Mouse (Mus musculus): ENCODE data around the gene Zfp933.
"Not testable (repeated sequence)": the region's sequence is repeated elsewhere in the genome, so short reads cannot be mapped to it uniquely, and the experiment has no call there.

The Zfp933 gene

DNA sequence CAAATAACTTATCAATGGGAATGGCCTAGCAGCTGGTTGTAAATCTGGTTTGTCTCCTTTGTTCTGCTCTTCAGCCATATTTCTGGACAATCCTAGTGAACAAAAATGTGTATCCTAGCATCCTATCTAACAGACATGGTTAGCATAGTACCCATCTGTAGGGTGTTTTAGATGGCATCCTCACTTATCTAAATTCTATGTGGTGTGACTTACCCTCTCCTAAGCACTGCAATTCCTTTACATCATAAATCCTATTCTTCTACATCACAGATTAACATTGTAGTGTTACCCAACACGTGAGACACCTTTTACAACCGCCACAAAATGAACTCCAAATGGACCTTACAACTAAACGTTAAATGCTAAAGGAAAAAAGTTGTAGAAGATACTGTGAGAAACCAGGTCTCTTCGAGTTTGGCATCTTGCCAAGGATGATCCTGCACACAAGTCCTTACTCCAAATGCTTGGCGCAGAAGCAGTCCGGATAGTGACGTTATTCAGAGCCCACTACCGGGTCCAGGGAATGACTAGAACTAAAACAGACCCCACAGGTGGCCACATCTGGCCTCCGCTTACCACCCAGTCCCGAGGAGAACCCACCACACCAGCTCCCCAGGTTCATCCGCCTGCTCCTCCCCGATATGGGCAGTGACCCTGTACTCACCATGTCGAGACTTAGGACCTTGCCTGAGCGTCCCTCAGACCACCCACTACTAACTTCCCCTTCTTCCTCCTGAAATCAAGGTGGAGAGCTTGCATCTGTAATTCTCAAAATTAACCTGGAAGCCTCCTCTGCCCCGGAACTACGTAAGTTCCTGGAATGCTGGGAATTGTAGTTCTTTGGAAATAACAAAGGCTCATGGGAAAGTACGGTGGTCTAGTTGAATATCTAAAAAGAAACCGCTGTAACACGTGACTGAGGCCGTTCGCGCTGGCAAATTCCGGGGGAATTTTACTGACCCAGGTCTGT is at the start of gene Zfp933:
Gene Zfp933, minus strand, starts transcription at position 753 of the 970 bp plus-strand sequence.
- DNase-seq (ENCODE audit: extremely low spot score, low read depth, low spot score) = peak; percentile 96

DNA sequence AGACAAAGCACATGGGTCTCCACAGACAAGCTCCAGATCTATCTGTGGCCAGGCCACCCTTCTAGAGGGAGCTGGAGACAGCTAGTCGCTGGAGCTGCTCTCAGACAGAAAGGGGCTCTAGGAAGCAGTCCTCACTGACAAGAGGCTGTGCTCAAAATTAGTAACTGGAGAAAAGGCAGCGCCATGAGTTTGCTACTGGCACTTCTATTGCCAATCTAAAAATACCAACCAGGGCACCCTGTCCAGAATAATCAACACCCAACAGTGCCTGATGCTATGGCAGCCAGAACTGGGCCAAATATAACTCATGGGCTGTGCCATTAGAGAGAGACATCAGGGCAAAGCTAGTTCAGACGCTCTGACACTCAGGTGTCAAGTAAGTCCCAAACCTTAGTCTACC is 49.2 kb upstream of the Zfp933 start:
- DNase-seq (ENCODE audit: extremely low spot score, low read depth, low spot score) = no peak

DNA sequence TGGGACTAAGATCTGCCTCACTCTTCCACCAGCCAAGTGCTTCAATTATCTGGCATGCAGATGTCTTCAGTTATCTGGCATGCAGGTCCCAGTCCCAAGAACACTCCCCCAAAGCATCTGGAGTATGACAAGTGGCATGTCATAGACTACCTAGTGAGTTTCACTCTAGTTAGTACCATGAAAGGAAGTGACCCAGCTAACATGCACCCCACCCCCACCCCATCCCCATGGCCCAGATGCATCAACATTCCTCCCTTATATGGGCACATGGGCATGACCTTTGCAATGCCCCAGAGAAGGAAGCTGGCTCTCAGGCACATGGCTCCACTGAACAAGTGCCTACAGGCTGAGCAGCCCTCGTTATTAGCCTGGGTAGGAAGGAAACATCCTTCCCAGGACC is 48.2 kb upstream of the Zfp933 start:
- DNase-seq (ENCODE audit: extremely low spot score, low read depth, low spot score) = no peak

DNA sequence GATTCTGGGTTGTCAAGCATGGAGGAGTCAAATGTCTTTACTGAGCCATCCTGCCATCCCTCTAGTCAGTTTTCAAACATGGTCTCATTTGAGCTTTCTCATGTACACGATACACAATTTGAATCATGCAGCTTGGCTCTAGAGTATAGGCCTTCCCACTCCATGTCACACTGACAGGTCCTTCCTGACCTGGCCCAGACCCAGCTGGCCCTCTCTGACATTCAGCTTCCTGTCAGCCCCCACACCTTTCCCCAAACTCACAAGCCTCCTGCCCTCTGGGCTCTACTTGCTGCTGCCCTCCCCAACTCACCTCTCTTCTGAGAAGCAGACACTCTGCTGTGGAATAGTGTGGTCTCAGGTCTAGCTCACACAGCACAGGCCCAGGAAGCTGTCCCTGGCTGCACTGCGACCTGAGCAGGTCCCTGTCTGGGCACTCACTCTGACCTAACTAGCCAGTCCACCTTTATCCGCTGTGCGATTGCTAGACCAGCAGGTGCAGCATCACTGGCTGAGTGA is 47.7 kb upstream of the Zfp933 start:
- DNase-seq (ENCODE audit: extremely low spot score, low read depth, low spot score) = no peak

DNA sequence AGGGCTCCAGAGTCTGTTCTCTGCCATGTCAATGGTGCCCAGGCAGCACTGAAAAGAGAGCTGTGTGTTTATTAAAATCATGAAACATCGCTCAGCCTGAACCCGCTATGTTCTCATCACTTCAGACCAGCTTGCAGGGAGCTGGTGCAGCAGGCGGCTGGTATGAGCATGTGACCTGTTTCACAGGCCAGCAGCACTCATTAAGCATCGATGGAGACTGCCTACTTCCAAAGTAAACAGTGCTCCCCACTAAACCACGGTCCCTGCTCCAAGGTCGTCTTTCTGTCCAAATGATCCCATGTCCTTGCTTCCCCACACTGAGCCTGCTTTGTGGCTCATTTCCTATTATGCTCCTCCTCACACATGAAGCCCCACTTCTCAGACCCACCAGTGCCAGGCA is 42.2 kb upstream of the Zfp933 start:
- DNase-seq (ENCODE audit: extremely low spot score, low read depth, low spot score) = no peak

DNA sequence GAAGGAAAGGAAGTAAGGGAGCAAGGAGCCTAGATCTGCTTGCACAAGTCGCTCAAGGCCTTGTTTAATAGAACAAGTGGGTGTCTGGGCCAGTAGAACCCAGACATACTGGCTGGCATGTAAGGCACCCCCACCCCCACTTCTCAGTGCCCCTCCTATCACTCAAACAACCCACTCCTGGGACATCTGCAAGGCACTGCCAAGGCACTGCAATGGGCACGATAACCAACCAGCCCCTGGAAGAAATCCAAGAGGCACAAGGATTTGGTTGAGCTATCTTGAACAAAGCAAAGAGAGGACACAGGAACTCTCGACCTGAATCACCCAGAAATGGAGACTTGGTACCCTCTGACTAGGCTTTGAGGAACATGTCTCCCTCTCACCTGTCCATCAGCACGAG is 40.1 kb upstream of the Zfp933 start:
- DNase-seq (ENCODE audit: extremely low spot score, low read depth, low spot score) = no peak

DNA sequence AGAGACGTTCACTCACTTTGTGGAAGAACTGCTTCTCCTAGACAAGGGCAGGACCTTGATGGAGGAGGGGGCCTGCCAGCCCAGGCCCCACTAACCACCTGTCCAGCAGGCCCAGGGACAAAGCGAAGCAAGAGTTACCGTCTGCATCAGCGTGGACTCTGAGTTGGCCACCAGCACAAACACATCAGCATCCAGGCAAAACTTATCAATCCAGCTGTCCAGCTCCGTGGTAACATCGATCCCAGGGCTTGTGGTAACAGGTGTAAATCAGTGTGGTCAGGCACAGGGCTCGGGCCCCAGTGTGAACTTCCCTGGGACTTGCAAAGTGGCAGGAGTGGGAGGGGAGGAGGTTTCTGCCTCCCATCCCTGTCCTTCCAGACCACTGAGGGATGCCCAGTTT is 39.1 kb upstream of the Zfp933 start:
- DNase-seq (ENCODE audit: extremely low spot score, low read depth, low spot score) = no peak

DNA sequence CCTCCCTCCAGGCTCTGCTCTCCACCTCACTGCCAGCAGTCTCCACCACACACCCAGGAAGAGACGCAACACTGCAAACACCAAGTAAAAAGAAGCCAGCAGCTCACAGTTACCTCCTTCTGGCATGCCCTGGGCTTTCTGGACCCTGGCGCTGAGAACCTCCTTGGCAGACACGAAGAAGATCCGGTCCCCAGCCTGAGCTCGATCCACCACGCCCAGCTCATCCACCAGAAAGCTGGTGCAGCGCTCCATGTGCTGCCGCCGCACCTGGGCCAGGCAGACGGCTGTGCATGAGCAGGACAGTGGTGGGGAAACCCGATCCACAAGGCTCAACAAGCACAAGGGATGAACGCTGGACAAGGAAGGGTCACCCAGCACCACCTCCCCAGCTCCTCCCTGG is 38.0 kb upstream of the Zfp933 start:
- no peak for DNase-seq (ENCODE audit: extremely low spot score, low read depth, low spot score)

DNA sequence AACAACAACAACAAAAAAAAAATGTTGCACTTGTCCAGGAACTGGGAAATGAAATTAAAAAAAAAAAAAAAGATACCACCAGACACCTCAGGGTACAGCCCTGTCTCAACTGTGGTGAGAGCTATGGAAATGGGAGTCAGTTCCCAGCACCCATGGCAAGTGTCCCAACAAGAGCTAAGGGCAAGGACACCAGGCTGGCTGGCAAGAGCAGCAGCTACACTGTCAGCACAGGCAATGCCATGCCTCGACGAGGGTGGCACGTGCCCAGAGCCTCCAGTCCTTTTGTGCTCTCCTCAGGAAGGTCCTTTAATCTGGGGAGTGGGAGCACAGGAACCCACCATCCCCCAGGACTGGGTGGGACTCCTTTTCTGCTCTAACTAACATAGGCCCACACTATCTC is 36.0 kb upstream of the Zfp933 start:
- DNase-seq (ENCODE audit: extremely low spot score, low read depth, low spot score) = no peak

DNA sequence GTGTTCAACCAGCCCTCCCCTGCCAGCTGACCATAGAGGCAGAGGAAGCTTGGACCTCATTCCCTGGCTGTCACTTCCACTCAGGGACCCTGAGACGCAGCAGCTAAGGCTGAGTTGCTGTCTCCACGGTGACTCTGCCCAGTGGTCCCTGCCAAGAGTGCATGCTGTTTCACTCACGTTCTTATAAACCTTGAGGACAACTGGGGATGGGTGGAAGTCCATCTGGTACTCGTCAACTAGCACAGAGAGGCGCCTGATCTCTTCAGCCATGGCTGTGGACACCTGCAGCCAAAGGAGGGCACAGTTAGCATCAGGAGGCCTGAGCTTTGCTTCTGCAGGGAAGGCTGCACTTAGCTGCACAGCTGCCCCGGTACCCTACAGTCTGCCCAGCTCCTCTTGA is 34.9 kb upstream of the Zfp933 start:
- DNase-seq (ENCODE audit: extremely low spot score, low read depth, low spot score) = no peak

DNA sequence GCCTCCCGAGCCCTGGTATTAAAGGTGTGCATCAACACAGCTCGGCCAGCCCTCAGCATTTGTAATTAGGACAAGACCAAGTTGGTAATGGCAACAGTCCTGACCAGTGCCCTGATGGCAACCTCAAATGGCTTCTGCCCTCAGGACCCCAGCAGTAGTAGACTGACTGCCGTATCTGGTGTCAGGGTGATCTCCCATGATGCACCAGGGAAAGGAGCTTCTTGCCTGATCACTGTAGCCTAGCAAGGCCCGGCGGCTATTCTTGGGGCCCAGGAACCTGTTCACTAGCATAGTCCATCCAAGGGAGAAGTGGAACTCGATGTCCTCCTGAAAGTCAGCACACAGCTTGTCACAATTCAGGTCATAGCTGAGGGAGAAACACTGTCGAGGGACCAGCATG is 33.6 kb upstream of the Zfp933 start:
- no peak for DNase-seq (ENCODE audit: extremely low spot score, low read depth, low spot score)

DNA sequence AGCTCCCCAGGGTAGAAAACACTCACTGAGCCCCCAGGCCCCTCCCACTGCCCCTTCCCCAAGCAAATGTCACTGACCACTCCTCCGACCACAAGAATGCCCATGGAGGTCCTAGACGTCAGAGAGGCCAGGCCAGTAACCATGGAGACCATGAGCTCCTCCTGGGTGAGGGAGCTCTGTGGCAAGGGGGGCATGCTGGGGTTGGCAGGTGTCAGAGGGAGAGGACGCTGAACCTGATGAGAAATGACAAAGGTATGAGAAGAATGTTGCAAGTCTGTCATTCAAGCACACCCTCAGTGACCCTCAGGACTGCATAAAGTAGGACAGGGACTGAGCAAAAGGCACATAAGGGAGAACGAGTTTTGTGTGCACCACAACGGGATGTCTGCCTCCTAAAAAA is 31.7 kb upstream of the Zfp933 start:
- no peak for DNase-seq (ENCODE audit: extremely low spot score, low read depth, low spot score)

DNA sequence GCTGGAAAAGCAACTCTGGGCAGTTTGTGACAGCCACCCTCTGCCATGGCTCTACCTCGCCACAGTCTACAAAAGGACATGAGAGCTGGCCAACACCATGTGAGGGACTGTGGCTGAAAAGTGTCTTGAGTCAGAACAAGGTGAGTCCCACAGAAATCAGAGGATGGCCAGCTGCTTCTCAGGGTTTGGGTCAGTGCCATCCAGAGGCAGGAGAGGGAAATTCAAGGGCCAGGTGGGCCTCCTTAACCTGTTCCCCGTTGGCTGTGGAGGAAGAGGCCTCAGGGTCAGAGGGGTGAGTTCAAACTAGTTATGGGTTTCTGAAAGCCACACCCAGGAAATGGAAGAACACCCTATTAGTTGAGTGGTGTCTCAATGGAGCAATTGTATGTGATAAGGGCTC is 31.3 kb upstream of the Zfp933 start:
- no peak for DNase-seq (ENCODE audit: extremely low spot score, low read depth, low spot score)

DNA sequence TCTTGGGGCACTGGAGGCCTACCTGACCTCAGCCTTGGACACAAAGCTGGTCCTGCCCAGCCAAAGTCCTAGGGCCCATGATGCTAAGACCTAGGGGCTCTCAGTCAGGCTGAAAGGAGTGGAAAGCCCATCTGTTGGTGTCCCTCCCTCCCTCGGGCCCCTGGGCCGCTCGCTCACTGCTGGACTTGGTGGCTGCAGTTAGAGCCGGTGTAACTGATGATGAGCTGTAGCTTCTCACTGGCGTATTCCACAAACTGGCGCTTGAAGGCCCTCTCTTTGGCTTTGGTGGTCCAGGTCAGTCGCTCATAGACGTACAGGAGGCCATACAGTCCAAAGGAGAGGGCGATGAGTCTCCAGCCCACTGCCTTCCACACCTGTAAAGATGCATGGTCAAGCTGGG is 30.4 kb upstream of the Zfp933 start:
- no peak for DNase-seq (ENCODE audit: extremely low spot score, low read depth, low spot score)

DNA sequence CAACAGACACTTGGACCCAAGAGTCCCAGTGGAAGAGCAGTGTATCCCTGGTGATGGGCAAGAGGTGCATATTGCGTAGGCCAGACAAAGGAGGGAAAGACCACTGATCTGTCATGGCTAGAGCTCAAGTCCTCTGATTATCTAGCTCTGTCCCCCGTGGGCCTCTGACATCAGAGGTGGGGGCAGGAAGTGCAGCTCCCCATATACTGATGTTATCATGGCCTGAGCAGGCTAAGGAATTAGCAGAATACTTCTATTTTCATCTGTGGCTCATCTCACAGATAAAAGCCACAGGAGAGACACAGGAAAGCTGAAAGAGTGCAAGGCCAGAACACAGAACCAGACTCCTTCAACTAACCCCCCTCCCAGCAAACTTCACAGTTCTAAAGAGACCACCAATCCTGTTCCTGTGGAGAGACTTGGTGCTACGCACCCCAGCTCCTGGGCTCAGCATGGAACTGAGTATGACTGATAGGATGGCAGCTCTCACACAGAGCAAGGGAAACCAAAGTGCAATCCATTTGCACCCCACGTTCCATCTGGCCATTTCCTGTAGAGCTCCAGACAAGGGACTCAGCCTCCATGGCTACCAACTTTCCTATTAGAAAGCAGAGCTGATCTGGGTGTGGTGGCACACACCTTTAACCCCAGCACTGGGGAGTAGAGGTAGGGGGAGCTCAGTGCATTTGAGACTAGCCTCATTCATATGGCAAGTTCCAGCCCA is 27.8 kb upstream of the Zfp933 start:
- DNase-seq (ENCODE audit: extremely low spot score, low read depth, low spot score) = no peak

DNA sequence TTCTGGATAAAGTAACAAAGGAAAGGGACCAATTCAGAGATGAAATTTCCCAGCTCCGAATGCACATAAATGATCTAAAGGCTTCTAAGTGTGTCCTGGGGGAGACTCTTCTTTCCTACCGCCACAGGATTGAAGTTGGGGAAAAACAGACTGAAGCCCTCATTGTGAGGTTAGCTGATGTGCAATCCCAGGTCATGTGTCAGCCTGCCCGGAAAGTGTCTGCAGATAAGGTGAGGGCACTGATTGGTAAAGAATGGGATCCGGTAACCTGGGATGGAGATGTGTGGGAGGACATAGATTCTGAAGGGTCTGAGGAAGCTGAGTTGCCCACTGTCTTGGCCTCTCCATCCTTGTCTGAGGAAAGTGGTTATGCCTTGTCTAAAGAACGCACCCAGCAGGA is 21.1 kb upstream of the Zfp933 start:
- DNase-seq (ENCODE audit: extremely low spot score, low read depth, low spot score) = no peak

DNA sequence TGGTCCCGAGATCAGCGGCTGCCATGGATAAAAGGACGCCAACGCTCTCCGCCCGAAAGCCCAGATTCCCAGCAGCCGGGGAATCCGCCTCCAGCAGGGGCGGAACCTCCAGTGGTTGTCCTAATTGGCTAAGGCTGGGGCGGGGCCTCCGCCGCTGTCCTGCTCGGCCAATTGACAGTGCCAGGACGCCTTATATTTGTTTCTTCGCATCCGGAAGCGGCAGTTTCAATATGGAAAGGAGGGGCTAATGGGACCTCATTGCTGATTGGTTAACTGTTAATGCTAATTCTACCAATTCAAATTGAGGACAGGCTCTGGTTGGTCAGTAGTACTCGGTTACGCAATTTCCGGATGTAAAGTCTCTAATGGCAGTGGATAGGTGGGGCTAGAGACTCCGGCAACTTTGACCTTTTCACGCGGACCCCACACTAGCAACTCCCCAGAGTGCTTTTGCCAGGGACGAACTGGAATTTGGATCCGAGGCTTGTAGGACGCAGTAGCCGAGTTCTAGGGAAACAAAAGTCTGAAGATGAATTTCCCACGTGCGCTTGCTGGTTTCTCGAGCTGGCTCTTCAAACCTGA is 20.4 kb upstream of the Zfp933 start, which contains the start of the genes Miip and Fv1:
Gene Miip, minus strand, starts transcription at position 367 of the 582 bp plus-strand sequence.
Gene Fv1, plus strand, starts transcription at position 530 of the 582 bp plus-strand sequence.
- peak; percentile 96 for DNase-seq (ENCODE audit: extremely low spot score, low read depth, low spot score)

DNA sequence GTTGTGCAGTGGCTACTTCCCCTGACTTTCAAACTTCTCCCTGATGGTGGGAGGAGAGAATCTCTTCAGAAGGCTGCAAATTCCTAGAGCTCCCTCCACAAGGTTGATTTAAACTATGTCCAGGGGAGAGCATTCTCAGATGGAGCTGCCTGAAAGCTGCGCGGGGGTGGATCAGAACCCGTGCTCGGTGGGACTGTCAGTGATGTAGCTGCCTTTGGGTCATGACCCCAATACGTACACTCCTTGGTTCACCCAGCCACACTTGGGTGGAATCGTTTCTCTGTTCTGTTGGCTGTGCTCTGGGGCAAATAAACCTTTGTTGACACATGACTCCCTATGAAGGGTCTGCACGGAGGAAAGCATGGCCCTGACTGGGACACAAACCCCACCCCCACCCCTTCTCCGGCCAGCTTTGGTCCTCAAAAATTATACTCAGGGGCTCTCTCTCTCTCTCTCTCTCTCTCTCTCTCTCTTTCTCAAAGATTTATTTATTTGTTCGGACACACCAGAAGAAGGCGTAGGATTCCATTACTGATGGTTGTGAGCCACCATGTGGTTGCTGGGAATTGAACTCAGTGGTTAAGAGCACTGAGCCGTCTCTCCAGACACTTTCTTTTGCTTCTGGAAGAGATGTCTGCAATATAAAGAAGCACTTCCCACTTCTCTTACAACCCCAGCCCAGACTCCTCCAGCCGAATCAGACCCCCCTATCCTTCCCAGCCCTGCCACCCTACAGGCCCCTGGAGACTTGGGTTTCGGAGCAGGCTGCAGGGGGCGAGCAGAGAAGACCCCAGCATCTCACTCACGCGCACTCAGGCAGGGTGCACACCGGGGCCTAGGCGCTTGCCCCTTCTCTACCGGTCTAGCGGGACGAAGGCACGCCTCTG is 19.6 kb upstream of the Zfp933 start:
- DNase-seq (ENCODE audit: extremely low spot score, low read depth, low spot score) = no peak

DNA sequence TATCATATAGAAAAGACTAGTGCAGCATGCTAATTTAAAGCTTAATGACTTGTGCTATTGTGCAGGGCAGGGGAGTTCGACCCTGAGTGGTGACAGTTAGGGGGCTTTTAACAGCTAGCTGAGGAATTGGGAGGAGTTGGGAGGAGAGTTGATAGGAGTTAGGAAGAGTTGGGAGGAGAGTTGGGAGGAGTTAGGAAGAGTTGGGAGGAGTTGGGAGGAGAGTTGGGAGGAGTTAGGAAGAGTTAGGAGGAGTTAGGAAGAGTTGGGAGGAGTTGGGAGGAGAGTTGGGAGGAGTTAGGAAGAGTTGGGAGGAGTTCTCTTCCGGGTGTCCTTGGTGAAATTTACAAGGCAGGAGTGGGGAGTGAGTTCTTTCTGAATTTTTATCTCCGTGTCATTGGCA is 18.6 kb upstream of the Zfp933 start:
- DNase-seq (ENCODE audit: extremely low spot score, low read depth, low spot score) = not testable (repeated sequence)

DNA sequence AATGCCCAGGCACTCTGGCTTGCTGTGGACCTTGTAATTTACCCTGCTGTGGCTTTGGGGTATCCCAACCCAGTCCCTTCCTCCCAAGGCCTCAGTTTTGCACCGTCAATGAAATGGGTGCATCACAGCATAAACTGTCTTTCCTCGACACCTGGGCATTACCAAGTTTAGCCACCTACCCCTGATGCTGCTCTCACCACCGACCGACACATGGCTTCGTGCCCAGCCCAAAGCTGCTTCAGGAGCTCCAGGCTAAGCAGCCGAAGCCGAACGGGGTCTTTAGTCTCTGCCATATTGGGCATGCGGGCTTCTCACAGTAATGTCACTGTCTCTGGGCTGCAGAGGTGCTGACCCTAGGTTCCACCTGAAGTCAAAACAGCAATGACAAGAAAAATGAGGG is 17.9 kb upstream of the Zfp933 start:
- no peak for DNase-seq (ENCODE audit: extremely low spot score, low read depth, low spot score)

Measured in hindlimb bud, embryonic 11.5 days (tissue).